Mouse (Mus musculus): ENCODE results near the gene Itgam.

DNA sequence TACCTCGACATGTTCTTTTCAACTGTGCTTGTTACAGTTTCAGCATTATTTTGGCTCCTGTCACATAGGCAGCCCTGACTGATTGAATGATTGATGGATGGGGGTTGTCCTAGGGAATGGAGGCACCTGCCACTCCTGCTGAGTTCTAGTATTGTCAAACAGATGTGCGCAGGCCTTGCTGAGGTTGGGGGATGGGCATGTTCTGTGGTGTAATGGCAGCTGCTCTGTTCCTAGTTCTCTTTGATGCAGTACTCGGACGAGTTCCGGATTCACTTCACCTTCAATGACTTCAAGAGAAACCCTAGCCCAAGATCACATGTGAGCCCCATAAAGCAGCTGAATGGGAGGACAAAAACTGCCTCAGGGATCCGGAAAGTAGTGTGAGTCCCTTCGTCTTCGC is 17.6 kb downstream of the Itgam start:
- no peak for TF ChIP-seq CTCF (IDR thresholded peaks at IDR 0.05; ENCODE audit: low read depth, low read length)
- TF ChIP-seq TAL1 (conservative IDR thresholded peaks at IDR 0.05; ENCODE audit: low read depth, low read length), result no peak
- no peak for TF ChIP-seq POLR2AphosphoS5 (IDR thresholded peaks at IDR 0.05; ENCODE audit: insufficient replicate concordance, low read depth, low read length)

Data from G1E (cell line).